Mouse (Mus musculus) left cerebral cortex, postnatal 4 days (tissue): ENCODE data around the gene Nudcd3. TPM values are rescaled to one million over a fixed set of nuclear protein-coding genes. Genes with fewer than 3 reads are reported as not detected.
"Not testable (repeated sequence)": the region's sequence is repeated elsewhere in the genome, so short reads cannot be mapped to it uniquely, and the experiment has no call there.

Experiments
- DNase-seq: peaks from one replicate; pipeline ENCODE4 v3.0.0-alpha.2; 2022
- intact Hi-C: fragments of 180-260 bp; cut with DNase I; formaldehyde crosslinking; loops from one replicate; pipeline ENCODE4 v1.15.1; 2025
- total RNA-seq, 2 experiments: library from RNA; stranded (reverse); gene quantifications; 2 replicates each; pipeline ENCODE4 v1.2.3; 2021

Nudcd3 gene
- total RNA-seq, 2 experiments from 2014 or later: 109 to 117 TPM

DNA sequence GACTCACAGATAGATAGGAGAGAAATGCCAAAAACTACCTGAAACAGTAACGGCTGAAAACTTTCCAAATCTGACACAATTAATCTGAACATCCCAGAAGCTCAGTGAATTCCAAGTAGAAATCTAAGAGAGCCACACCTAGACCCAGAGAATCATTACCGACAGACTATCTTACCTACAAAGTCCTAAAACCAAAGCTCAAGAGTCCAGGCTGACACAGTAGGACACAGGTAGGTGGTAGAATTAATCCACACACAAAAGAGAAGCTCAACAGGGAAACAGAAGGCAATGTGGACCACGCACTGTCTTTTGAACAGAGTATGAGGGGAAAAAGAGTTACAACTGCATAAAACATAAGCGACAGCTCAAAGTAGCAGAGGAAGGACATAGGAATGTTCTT, 67.3 kb downstream of the Nudcd3 start:
- no peak for DNase-seq

DNA sequence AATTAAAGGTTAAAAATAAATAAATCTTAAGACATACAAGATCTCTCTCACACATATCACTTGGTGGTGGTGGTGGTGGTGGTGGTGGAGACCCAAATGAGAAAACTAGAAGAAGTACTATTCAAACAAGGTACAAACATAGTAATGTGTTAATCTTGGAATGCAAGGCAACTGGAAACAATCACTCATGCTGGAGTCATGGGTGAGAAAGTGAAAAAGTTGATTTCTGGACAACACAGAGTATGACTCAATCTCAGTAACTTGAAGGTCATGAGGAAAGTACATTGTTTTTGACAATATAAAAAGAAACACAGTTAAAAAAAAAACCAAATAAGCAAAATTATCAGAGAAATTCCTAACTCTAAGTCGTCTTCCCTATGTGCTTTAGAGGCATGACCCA, 69.6 kb downstream of the Nudcd3 start:
- intact Hi-C loops: no loop called here
- DNase-seq: no peak

More for the DNA sequence above, 67.3 kb downstream of the Nudcd3 start:
- intact Hi-C loops: no loop called here

DNA sequence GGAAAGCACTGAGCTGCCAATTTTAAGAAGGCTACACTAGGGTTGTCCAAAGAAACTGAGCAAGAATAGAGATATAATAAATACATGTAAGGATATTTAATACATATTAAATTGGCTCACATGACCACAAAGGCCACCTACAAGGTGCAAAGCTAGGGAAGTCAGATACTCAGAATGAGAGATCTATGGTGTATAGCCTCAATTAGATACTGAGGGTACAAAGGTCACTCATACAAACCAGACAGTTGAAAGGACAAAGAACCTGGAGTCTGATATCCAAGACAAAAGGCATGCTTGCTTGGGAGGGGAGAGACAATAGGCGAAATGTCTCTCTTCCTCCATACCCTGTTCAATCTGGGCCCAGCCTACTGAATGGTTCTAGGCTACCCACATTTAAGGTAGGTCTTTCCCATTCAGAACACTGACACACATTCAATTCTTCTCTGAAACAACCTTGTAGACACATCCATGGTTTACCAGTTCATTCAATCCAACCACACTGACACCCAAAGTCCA, 76.6 kb downstream of the Nudcd3 start:
- DNase-seq: no peak
- intact Hi-C loops: no loop called here

DNA sequence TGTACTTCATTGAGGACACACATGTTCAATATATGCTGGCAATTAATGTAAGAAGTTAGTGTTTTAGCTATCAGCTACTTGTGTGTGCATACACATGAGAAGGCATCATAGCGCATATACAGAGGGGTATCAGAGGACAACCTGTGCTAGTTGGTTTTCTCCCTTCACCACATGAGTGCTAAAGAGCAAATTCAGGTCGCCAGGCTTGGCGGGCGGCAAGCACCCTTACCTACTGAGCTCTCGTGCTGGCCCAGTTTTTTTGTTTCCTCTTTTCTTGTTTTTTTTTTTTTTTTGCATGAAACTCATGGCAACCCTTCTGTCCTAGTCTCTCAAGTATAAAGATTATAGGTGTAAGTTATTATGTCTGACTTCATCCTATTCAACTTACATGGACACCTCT, 77.6 kb downstream of the Nudcd3 start:
- DNase-seq: no peak
- intact Hi-C loops: no loop called here

DNA sequence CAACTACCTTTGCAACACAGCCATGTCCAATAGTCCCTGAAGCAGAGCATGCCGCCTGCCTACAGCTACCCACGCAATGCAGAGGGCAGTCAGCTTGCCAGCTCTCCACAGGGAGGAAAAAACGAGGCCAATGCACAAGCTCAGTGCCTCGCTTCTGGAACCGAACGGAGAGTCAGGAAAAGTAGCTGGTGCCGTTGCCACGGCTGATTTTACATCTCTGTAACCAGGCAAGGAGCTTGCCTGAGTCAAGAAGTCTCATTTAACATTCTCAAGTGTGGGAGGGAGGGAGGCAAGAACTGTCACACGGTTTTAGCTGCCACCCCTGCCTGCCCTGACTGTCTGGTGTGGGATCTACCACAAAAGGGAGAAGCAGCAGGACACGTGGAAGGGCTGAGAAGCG, 79.6 kb downstream of the Nudcd3 start:
- peak; percentile 85 for DNase-seq
- intact Hi-C loops: no loop called here

DNA sequence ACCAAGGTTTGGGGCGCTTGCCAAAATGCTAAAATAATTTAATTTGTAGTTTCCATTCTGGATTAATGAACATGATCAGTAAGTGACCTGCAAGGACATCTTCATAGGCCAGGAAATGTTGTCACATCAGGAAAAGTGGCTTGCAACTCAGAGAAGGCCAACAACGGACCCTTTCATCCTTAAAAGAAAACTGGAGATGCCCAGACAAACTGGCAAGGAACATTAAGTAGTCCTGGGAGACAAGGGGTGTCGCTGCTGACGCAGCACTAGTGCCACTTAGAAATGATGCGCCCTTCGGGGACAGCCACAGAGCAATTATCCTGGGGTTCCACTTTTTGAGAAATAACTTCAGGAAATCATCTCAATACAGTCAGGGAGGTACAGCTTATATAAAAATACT, 80.2 kb downstream of the Nudcd3 start:
- intact Hi-C loops: no loop called here
- DNase-seq: no peak

GRCm38 (mm10) chr11:6119312-6119711, 80.9 kb downstream of the Nudcd3 start:
- DNase-seq: no peak
- intact Hi-C loops: no loop called here

- intact Hi-C loops: no loop called here
- no peak for DNase-seq
Measured at GRCm38 (mm10) chr11:6117956-6118355, 82.3 kb downstream of the Nudcd3 start.

DNA sequence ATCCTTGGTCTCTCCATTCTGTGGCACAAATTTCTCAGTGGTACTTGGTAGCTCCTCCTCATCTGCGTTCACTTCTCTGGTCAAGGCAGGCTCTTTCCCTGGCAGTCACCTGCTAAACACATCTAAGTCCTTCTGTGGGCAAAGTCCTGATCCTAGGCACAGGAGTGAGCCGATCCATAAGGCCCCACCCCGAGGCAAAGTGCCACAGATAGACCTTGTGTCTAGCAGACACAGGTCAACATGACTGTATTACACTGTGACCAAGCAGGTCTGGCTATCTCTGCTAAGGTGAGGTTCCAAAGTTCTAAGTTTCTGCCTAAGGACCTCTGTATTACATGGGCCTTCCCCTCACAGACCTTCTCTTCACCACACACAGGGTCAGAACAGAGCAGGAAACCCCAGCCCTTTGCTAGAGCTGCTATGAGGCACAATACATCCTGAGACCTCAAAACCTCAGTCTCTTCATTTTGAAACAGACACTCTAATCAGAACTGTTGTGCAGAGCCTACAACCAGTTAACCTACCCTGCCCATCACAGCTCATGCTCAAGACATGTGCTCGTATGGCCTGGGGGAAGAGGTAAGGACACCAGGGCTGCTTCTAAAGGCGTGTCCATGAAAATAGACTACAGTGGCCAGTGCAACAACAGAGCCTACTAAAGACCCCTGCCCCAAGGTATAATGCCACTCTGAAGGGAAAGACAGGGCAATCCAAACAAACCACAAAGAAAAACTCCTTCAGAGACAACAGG, 88.3 kb downstream of the Nudcd3 start:
- intact Hi-C loops: no loop called here
- no peak for DNase-seq

GRCm38 (mm10) chr11:6109990-6110389, 90.2 kb downstream of the Nudcd3 start:
- intact Hi-C loops: no loop called here
- DNase-seq: peak; percentile 44

GRCm38 (mm10) chr11:6108296-6108695, 91.9 kb downstream of the Nudcd3 start:
- DNase-seq: no peak
- intact Hi-C loops: no loop called here

- intact Hi-C loops: no loop called here
- DNase-seq: no peak
Measured at GRCm38 (mm10) chr11:6107722-6108121, 92.5 kb downstream of the Nudcd3 start.

GRCm38 (mm10) chr11:6104734-6105133, 95.5 kb downstream of the Nudcd3 start:
- intact Hi-C loops: no loop called here
- peak; percentile 73 for DNase-seq

- DNase-seq, intact Hi-C loops: not testable (repeated sequence)
Measured at GRCm38 (mm10) chr11:6096637-6097036, 103.6 kb downstream of the Nudcd3 start.

DNA sequence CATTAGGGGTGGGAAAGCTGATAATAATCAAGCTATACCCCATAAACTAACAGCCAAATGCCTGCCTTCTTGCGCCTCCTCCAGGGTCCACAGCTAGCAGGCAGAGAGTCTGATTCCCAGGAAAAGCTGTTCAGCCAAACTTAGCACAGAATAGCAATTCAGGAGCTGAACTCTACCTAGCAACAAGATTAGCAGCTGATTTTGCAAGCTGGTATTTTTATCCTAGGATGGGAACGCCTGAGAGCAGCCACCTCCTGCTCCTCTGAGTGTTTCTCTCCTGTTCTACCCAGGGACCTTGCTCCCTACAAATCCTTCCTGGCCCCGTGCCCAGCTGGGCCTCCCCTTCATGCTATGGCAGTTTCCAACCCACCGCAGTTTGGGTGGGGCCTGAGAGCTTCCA, 113.2 kb downstream of the Nudcd3 start:
- intact Hi-C loops: no loop called here
- peak; percentile 34 for DNase-seq

DNA sequence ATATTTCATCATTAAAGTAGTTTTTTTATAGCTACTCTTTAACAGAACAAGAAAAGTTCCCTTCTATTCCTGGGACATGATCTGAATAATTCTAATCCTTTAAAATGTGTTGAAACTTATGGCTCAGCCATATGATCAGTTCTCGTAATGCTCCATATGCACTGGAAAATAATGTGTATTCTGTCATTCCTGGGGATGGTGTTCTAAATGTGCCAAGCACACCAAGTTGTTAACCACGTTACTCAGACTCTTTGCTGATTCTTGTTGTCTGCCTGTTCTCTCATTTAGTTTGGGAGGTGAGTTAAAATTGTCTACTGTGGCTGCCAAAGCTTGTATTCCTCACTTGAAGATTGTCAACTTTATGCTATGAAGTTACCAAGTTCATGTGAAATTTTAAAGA, 121.5 kb downstream of the Nudcd3 start:
- intact Hi-C loops: no loop called here
- no peak for DNase-seq

DNA sequence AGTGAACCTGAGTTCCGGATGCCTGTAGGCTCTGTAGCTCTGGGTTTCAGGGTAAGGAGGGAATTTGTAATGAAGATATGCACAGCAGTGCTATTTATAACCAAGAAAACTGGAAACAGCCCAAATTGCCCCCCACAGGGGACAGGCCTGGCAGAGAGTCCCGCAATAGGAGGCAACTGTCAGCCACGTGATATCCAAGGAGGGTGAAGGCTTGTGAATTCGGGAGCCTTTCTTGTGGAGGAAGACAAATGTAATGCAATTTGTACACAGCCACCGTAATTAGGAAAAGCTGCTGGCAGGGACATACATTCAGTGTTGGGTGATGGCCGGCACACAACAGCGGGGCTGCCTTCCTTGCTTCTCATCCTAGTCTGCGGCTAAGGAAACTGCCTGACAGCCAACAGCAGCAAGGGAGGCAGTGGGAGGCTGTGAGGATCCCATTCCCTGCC, 124.6 kb downstream of the Nudcd3 start:
- DNase-seq: peak; percentile 75
- intact Hi-C loops: no loop called here

- DNase-seq: no peak
- intact Hi-C loops: no loop called here
Measured at GRCm38 (mm10) chr11:6068181-6068957, 131.8 kb downstream of the Nudcd3 start.

DNA sequence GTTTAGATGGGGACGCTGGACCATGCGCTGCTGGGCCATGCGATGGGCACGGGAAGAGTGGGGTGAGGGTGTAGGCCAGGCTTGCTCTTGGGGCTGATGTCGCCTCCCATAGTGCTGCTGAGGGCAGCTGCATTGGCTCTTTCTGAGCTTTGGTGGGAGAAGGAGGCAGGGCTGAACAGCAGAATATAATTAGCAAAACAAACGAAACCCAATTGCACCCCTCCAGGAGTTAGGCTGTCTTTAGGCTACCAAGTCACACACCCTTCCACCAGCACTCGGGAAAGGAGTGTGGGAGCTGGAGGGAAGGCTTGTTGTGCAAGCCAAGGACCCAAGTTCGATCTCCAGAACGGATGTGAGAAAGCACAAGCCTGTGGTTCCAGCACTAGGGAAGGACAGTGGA, 133.1 kb downstream of the Nudcd3 start:
- intact Hi-C loops: no loop called here

DNA sequence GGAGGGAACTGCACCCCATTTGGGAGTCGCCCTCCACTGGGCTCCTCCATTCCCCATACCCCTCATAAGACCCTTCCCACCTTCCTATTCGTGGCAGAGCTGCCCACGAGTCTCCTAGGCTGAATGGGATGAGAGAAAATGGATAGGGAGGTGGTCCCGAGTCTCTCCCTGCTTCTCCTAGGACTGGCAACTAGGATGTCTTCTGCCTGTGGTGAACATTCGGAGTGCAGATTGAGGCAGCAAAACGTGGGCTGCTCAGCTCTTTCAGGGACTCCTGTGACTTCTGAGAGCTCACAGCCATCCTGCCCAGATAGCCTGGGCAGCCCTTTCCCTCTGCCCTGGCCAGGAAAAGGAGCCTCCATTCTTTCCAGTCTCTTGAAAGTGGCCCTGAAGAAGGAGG, 134.0 kb downstream of the Nudcd3 start, which contains the start of gene Camk2b:
Gene Camk2b, minus strand, starts transcription at position 187 of the 400 bp plus-strand sequence.
- no peak for DNase-seq
- intact Hi-C loops: no loop called here

More for the DNA sequence above, 133.1 kb downstream of the Nudcd3 start:
- no peak for DNase-seq

- intact Hi-C loops: no loop called here
- peak; percentile 62 for DNase-seq
Measured at GRCm38 (mm10) chr11:6065551-6066121, 134.6 kb downstream of the Nudcd3 start.
